7 mouse cellular contexts compared by ENCODE assay signal in the genomic region with DNA sequence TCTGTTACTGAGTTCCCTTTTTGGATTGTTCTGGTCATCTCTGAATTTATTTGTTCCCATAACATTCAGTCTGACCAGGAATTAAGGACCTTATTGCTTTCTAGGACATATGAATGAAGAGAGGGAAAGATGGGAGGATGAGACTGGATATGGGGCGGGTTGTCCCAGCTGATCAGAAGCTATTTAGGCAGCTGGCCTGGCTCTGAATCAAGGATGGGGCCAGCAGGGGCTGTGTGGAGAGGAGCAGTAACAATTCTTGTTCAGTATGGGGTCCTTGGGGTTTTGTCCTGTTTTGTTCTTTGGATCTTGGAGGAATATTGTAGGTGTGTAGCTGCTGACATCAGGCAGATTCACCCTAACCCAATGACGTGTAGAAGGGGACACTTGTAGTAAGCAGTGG. TPM values are rescaled to one million over a fixed set of nuclear protein-coding genes. Genes with fewer than 3 reads are reported as not detected.
A peak's percentile ranks its signal among the peaks of the same experiment; 100 is the strongest.
DNase-seq lines count a peak whose midpoint lies in the region; ATAC-seq lines count a peak whose summit lies in the region.

No protein-coding gene starts in this region.

- H3K9me3 ChIP-seq in hindbrain, embryonic 13.5 days: no peaks in the 10 kb centered on the region
- no peaks in the 10 kb centered on the region for H3K9me3 ChIP-seq in hindbrain, embryonic 11.5 days (ENCODE audit: control insufficient read depth, low read length)
- H3K9me3 ChIP-seq in embryonic facial prominence, embryonic 12.5 days: no peaks in the 10 kb centered on the region
- H3K9me3 ChIP-seq in forebrain, embryonic 16.5 days (ENCODE audit: control insufficient read depth, low read length): no peaks in the 10 kb centered on the region
- no peaks in the 10 kb centered on the region for H3K9me3 ChIP-seq in midbrain, embryonic 15.5 days
- H3K9me3 ChIP-seq in intestine, embryonic 16.5 days (ENCODE audit: control insufficient read depth, low read length): no peaks in the 10 kb centered on the region

- DNase-seq in hindbrain, embryonic 11.5 days (ENCODE audit: low spot score): no peak
- no peak for DNase-seq in thymus, postnatal 25 days

- H3K27ac ChIP-seq in hindbrain, embryonic 13.5 days: no peak overlapping the region
- H3K27ac ChIP-seq in hindbrain, embryonic 11.5 days (ENCODE audit: low read depth, low read length): no peak overlapping the region
- no peak overlapping the region for H3K27ac ChIP-seq in embryonic facial prominence, embryonic 12.5 days
- no peak overlapping the region for H3K27ac ChIP-seq in forebrain, embryonic 16.5 days (ENCODE audit: low read length)
- H3K27ac ChIP-seq in midbrain, embryonic 15.5 days: no peak overlapping the region
- H3K27ac ChIP-seq in intestine, embryonic 16.5 days (ENCODE audit: low read length): no peak overlapping the region

- H3K4me2 ChIP-seq in hindbrain, embryonic 13.5 days: peak overlapping the region; percentile 32
- no peak overlapping the region for H3K4me2 ChIP-seq in hindbrain, embryonic 11.5 days (replicated peaks; ENCODE audit: low read depth, low read length)
- H3K4me2 ChIP-seq in embryonic facial prominence, embryonic 12.5 days (replicated peaks): peak overlapping the region; percentile 74
- peak overlapping the region; percentile 83 for H3K4me2 ChIP-seq in forebrain, embryonic 16.5 days (ENCODE audit: low read length)
- peak overlapping the region; percentile 32 for H3K4me2 ChIP-seq in midbrain, embryonic 15.5 days
- H3K4me2 ChIP-seq in intestine, embryonic 16.5 days (ENCODE audit: low read depth, low read length): no peak overlapping the region

- H3K27me3 ChIP-seq in hindbrain, embryonic 13.5 days: peaks cover 8% of the 10 kb centered on the region
- no peaks in the 10 kb centered on the region for H3K27me3 ChIP-seq in hindbrain, embryonic 11.5 days (ENCODE audit: control insufficient read depth, insufficient read depth, low read length)
- no peaks in the 10 kb centered on the region for H3K27me3 ChIP-seq in embryonic facial prominence, embryonic 12.5 days
- H3K27me3 ChIP-seq in forebrain, embryonic 16.5 days (replicated peaks; ENCODE audit: control insufficient read depth, insufficient read depth, low read length): no peaks in the 10 kb centered on the region
- H3K27me3 ChIP-seq in midbrain, embryonic 15.5 days (replicated peaks): 0 out of 2 replicates have a peak, but pooled peaks cover 5% of the 10 kb centered on the region
- no peaks in the 10 kb centered on the region for H3K27me3 ChIP-seq in intestine, embryonic 16.5 days (replicated peaks; ENCODE audit: control insufficient read depth, insufficient read depth, low read length)

- no peak for ATAC-seq in hindbrain, embryonic 13.5 days (ENCODE audit: low FRiP score)
- ATAC-seq in hindbrain, embryonic 11.5 days (ENCODE audit: low FRiP score): no peak
- ATAC-seq in embryonic facial prominence, embryonic 12.5 days (ENCODE audit: insufficient number of reproducible peaks, insufficient read depth, low FRiP score, low TSS enrichment): no peak
- ATAC-seq in forebrain, embryonic 16.5 days: no peak
- no peak for ATAC-seq in midbrain, embryonic 15.5 days (replicated peaks)
- ATAC-seq in intestine, embryonic 16.5 days: no peak

- no peak overlapping the region for H3K4me3 ChIP-seq in hindbrain, embryonic 13.5 days
- no peak overlapping the region for H3K4me3 ChIP-seq in hindbrain, embryonic 11.5 days (ENCODE audit: low read depth, low read length)
- H3K4me3 ChIP-seq in embryonic facial prominence, embryonic 12.5 days: no peak overlapping the region
- 0 out of 2 replicates have a peak overlapping the region, but pooled peaks have one; percentile 10 for H3K4me3 ChIP-seq in forebrain, embryonic 16.5 days (replicated peaks; ENCODE audit: low read length)
- no peak overlapping the region for H3K4me3 ChIP-seq in midbrain, embryonic 15.5 days
- H3K4me3 ChIP-seq in intestine, embryonic 16.5 days (ENCODE audit: low read length): no peak overlapping the region

- H3K4me1 ChIP-seq in hindbrain, embryonic 13.5 days (replicated peaks): peaks cover 30% of the 10 kb centered on the region
- 0 out of 2 replicates have a peak, but pooled peaks cover 2% of the 10 kb centered on the region for H3K4me1 ChIP-seq in hindbrain, embryonic 11.5 days (replicated peaks; ENCODE audit: control insufficient read depth, insufficient read depth, low read length)
- H3K4me1 ChIP-seq in embryonic facial prominence, embryonic 12.5 days: peaks cover 48% of the 10 kb centered on the region
- H3K4me1 ChIP-seq in forebrain, embryonic 16.5 days (replicated peaks; ENCODE audit: control insufficient read depth, insufficient read depth, low read length): peaks cover 37% of the 10 kb centered on the region
- peaks cover 16% of the 10 kb centered on the region; the same call in 1 of the 2 replicates for H3K4me1 ChIP-seq in midbrain, embryonic 15.5 days
- H3K4me1 ChIP-seq in intestine, embryonic 16.5 days (ENCODE audit: control insufficient read depth, insufficient read depth, low read length): peaks cover 21% of the 10 kb centered on the region; the same call in 1 of the 2 replicates

- no peak overlapping the region for H3K9ac ChIP-seq in hindbrain, embryonic 13.5 days
- no peak overlapping the region for H3K9ac ChIP-seq in hindbrain, embryonic 11.5 days (ENCODE audit: low read depth, low read length)
- no peak overlapping the region for H3K9ac ChIP-seq in embryonic facial prominence, embryonic 12.5 days
- peak overlapping the region; percentile 10; the same call in 1 of the 2 replicates for H3K9ac ChIP-seq in forebrain, embryonic 16.5 days (replicated peaks; ENCODE audit: low read depth, low read length)
- H3K9ac ChIP-seq in midbrain, embryonic 15.5 days: no peak overlapping the region
- H3K9ac ChIP-seq in intestine, embryonic 16.5 days (ENCODE audit: low read depth, low read length): no peak overlapping the region

- H3K36me3 ChIP-seq in hindbrain, embryonic 13.5 days: no peaks in the 10 kb centered on the region
- H3K36me3 ChIP-seq in hindbrain, embryonic 11.5 days (ENCODE audit: control insufficient read depth, insufficient read depth, low read length): no peaks in the 10 kb centered on the region
- H3K36me3 ChIP-seq in embryonic facial prominence, embryonic 12.5 days: no peaks in the 10 kb centered on the region
- H3K36me3 ChIP-seq in forebrain, embryonic 16.5 days (ENCODE audit: control insufficient read depth, insufficient read depth): no peaks in the 10 kb centered on the region
- no peaks in the 10 kb centered on the region for H3K36me3 ChIP-seq in midbrain, embryonic 15.5 days (replicated peaks)
- no peaks in the 10 kb centered on the region for H3K36me3 ChIP-seq in intestine, embryonic 16.5 days (ENCODE audit: control insufficient read depth, insufficient read depth, low read length)

- whole genome bisulfite sequencing in hindbrain, embryonic 13.5 days: 77% methylated on average over 2 of the region's 2 CpGs
- WGBS in hindbrain, embryonic 11.5 days: 83% methylated on average over 2 of the region's 2 CpGs
- 76% methylated on average over 2 of the region's 2 CpGs for WGBS in embryonic facial prominence, embryonic 12.5 days
- 72% methylated on average over 2 of the region's 2 CpGs for WGBS in forebrain, embryonic 16.5 days
- WGBS in midbrain, embryonic 15.5 days: 70% methylated on average over 2 of the region's 2 CpGs
- 76% methylated on average over 2 of the region's 2 CpGs for WGBS in intestine, embryonic 16.5 days

RNA-seq across cellular contexts. Expression of a gene that starts 3.7 kb away (rescaled TPM):
- 7.0 and 8.0 TPM in 2 replicates for polyA plus RNA-seq in hindbrain, embryonic 13.5 days (2015; fragmentation: Nextera tagmentation; extraction: Ambion mirVana)
- polyA plus RNA-seq in hindbrain, embryonic 11.5 days (2014; fragmentation: Nextera tagmentation; extraction: Ambion mirVana): 5.8 and 7.4 TPM in 2 replicates
- 19.7 and 22.0 TPM in 2 replicates for polyA plus RNA-seq in embryonic facial prominence, embryonic 12.5 days (2016; fragmentation: Nextera tagmentation; extraction: Ambion mirVana)
- 12.4 and 17.7 TPM in 2 replicates for polyA plus RNA-seq in forebrain, embryonic 16.5 days (2015; fragmentation: Nextera tagmentation; extraction: Ambion mirVana)
- 9.4 and 10.8 TPM in 2 replicates for polyA plus RNA-seq in midbrain, embryonic 15.5 days (2015; fragmentation: Nextera tagmentation; extraction: Ambion mirVana)
- polyA plus RNA-seq in intestine, embryonic 16.5 days (2015; fragmentation: Nextera tagmentation; extraction: Ambion mirVana): 6.9 and 8.1 TPM in 2 replicates

Comparison
In these comparisons a context has a peak if more than half of its experiments do, and no peak if none do; other contexts are left out.
1. H3K4me2 ChIP-seq: peak in hindbrain, embryonic 13.5 days (single experiment), embryonic facial prominence, embryonic 12.5 days (single experiment), forebrain, embryonic 16.5 days (single experiment) and midbrain, embryonic 15.5 days (single experiment); none in hindbrain, embryonic 11.5 days (single experiment) and intestine, embryonic 16.5 days (single experiment).